Mouse (Mus musculus) thymus, adult 2 months (tissue): Measurements from ENCODE around the gene Fam228b.

Experiments
- CTCF ChIP-seq: fragments of 200-500 bp; IDR thresholded peaks from 2 replicates; pipeline ENCODE4 v1.5.1; 2012; ENCODE audit warnings: mild to moderate bottlenecking, control low read depth, low read length, moderate library complexity, borderline replicate concordance; ENCODE audit not compliant: control insufficient read depth, poor library complexity, insufficient read depth; ENCODE audit errors: extremely low read depth
- POLR2A ChIP-seq: fragments of 200-500 bp; IDR thresholded peaks from 2 replicates; pipeline ENCODE4 v1.6.1; 2012; ENCODE audit warnings: mild to moderate bottlenecking, low read length, control low read depth, moderate library complexity; ENCODE audit not compliant: control insufficient read depth, poor library complexity, insufficient read depth; ENCODE audit errors: extremely low read depth

DNA sequence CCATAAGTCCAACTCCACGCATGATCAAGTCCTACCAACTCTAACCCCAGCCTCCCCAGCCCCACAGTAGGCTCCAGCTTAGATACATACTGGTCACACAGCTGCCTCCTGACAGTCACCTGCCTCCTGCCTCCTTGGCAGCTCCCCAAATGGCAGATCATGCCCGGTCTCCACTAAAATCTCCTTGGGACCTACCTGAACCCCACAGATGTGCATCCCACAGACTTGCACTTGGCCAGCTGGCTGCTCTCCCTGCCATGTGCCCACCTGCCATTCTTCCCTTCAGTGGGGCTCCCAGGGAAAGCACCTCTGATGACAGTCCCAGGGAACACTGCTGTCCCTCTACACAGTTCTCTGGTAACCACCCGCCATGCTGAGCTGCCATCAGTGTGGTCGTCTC, 60.8 kb downstream of the Fam228b start:
- no peak for TF ChIP-seq CTCF
- TF ChIP-seq POLR2A = no peak
